Comparison of ENCODE assay signal across 9 mouse cellular contexts in the genomic region with DNA sequence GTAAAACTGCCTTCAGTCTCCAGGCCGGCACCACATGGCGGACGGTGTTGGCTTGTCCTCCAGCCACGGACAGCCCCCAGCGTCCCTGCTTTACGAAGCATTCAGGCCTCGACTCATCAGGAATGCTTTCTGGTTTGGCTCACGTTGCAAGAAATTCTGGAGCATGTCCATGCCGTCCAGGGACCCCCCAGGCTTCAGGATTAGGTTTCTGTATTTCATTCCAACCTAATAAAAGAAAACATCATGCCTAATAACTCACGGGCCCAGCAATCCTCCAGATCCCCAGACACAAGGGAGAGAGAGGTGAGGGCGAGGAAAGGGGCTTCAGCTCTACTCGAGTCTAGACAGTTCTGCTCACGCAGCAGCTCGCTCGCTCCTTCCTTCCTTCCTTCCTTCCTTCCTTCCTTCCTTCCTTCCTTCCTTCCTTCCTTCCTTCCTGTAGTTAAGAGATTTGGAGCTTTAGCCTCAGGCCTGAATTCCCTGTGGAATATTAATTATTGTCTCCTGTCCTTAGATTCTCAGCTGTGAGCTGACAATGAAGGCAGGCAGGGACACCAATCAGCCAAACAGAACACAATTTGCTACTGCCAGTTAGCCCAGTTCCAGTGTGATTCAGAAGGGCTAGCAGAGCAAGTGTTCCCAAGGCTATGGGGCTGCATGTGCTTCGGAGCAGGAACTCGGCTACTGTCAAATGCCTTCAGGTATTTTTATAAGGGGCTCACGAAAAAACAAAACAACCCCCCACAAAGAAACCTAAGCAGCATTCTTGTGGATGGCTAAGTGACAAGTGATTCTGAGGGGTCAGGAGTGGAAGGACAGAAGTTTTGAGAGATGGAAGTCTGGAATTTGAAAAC.
DNase-seq lines count a peak whose midpoint lies in the region; ATAC-seq lines count a peak whose summit lies in the region.
"Had no signal": no experiment of that assay in that cellular context is flagged by ENCODE, and none has a peak within 500 bp of the region (broad histone marks: within the 10 kb centered on the region; RNA-seq: fewer than 3 reads in every experiment).

No protein-coding gene starts in this region.

- peak overlapping the region; percentile 42; the same call in 1 of the 2 replicates for H3K27ac ChIP-seq in heart, embryonic 10.5 days
- H3K27ac ChIP-seq in embryonic facial prominence, embryonic 13.5 days, result peak overlapping the region; percentile 88
- peak overlapping the region; percentile 56; the same call in 1 of the 2 replicates for H3K27ac ChIP-seq in limb, embryonic 10.5 days

- H3K4me3 ChIP-seq in heart, embryonic 10.5 days, result no peak overlapping the region
- no peak overlapping the region for H3K4me3 ChIP-seq in embryonic facial prominence, embryonic 13.5 days
- H3K4me3 ChIP-seq in limb, embryonic 10.5 days, result no peak overlapping the region
- H3K4me3 ChIP-seq: megakaryocyte, embryonic 14.5 days had no signal

- H3K9me3 ChIP-seq in heart, embryonic 10.5 days, result no peaks in the 10 kb centered on the region
- H3K9me3 ChIP-seq in embryonic facial prominence, embryonic 13.5 days, result no peaks in the 10 kb centered on the region
- no peaks in the 10 kb centered on the region; the same call in 1 of the 2 replicates for H3K9me3 ChIP-seq in limb, embryonic 10.5 days (replicated peaks)

- H3K4me2 ChIP-seq in embryonic facial prominence, embryonic 13.5 days, result peak overlapping the region; percentile 39

- H3K27me3 ChIP-seq in heart, embryonic 10.5 days (ENCODE audit: insufficient read depth, poor library complexity, severe bottlenecking), result no peaks in the 10 kb centered on the region
- no peaks in the 10 kb centered on the region for H3K27me3 ChIP-seq in embryonic facial prominence, embryonic 13.5 days
- H3K27me3 ChIP-seq in limb, embryonic 10.5 days (ENCODE audit: low read depth, poor library complexity, severe bottlenecking), result no peaks in the 10 kb centered on the region
- H3K27me3 ChIP-seq: megakaryocyte, embryonic 14.5 days had no signal

- intact Hi-C loops in heart, postnatal 25 days (cut with DNase I), result no loop called here

- H3K36me3 ChIP-seq in heart, embryonic 10.5 days, result peaks cover 3% of the 10 kb centered on the region
- H3K36me3 ChIP-seq in embryonic facial prominence, embryonic 13.5 days, result no peaks in the 10 kb centered on the region
- H3K36me3 ChIP-seq in limb, embryonic 10.5 days, result peaks cover 7% of the 10 kb centered on the region; the same call in 1 of the 2 replicates

- peaks cover 15% of the 10 kb centered on the region for H3K4me1 ChIP-seq in heart, embryonic 10.5 days
- peaks cover 49% of the 10 kb centered on the region for H3K4me1 ChIP-seq in embryonic facial prominence, embryonic 13.5 days
- H3K4me1 ChIP-seq in limb, embryonic 10.5 days, result peaks cover 25% of the 10 kb centered on the region

- DNase-seq in heart, embryonic 10.5 days (ENCODE audit: low spot score), result no peak
- DNase-seq in heart, postnatal 25 days (ENCODE audit: low spot score), result no peak
- peak; percentile 80 for DNase-seq in 3T3-L1 (ENCODE audit: low read depth, low spot score)
- no peak for DNase-seq in limb, embryonic 10.5 days (ENCODE audit: low spot score)
- no peak for DNase-seq in cerebellum, postnatal 4 days (ENCODE audit: low spot score in 2 of 2)
- DNase-seq in right cerebral cortex, adult 18-20 months, result no peak

- WGBS in heart, embryonic 10.5 days, result 68% methylated on average over 18 of the region's 18 CpGs
- WGBS in embryonic facial prominence, embryonic 13.5 days, result 13% methylated on average over 18 of the region's 18 CpGs
- 70% methylated on average over 18 of the region's 18 CpGs for WGBS in limb, embryonic 10.5 days

- 0 out of 2 replicates have a peak, but pooled peaks have one; percentile 52 for ATAC-seq in embryonic facial prominence, embryonic 13.5 days (ENCODE audit: insufficient number of reproducible peaks, insufficient read depth, low FRiP score, low TSS enrichment, low read depth)
- no peak for ATAC-seq in megakaryocyte-erythroid progenitor cell, adult 5-6 weeks (replicated peaks; ENCODE audit: low FRiP score, low TSS enrichment, poor library complexity, severe bottlenecking)

- peak overlapping the region; percentile 52; the same call in 1 of the 2 replicates for H3K9ac ChIP-seq in embryonic facial prominence, embryonic 13.5 days
